Comparison of ENCODE assay signal across 13 mouse cellular contexts in genomic region chr14:23407051-23407450, GRCm38 (mm10).
"Had no signal": no experiment of that assay in that cellular context is flagged by ENCODE, and none has a peak within 500 bp of the region (broad histone marks: within the 10 kb centered on the region; RNA-seq: fewer than 3 reads in every experiment).

No protein-coding gene starts in this region.

- DNase-seq: lung, adult 18-20 months; lung, embryonic 14.5 days; lung, postnatal 10 days; lung, postnatal 4 days; midbrain, embryonic 14.5 days; retina, postnatal 1 day; right cerebral cortex, postnatal 25 days; right cerebral cortex, postnatal 4 days; spleen, adult 18-20 months; thymus, adult 2 months; thymus, postnatal 25 days; thymus, postnatal 4 days had no signal

- ATAC-seq: midbrain, embryonic 16.5 days had no signal
